Mouse (Mus musculus): ENCODE results near the gene Chchd10.
A peak's percentile ranks its signal among the peaks of the same experiment; 100 is the strongest.

Gene Chchd10

DNA sequence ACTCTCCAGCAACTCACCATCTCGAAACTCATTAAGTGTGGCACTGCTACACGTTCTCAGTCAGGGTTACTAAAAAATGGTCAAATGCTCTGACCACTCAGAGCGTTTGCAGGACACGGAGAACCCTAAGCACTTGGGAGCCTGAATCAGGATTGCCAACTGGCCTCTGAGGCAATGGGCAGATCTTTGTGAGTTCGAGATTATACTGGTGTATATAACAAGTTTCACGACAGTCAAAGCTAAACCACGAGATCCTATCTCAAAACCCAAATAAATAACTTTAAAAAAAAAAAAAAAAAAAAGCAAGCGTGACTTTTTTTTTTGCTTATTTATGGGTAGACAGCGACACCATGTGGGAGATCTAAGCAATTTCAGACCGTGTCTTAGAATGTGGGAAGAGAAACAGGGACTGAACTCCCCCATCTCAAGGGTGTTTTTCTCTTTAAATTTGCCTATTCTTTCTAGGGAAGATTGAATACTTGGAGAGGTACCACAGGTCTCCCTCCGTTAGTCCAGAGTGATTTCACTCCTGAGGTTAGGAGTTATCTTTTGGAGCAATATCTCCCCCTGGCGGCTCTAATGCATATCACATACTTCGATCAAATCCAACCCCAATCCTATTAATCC, 18.6 kb downstream of the Chchd10 start:
- no peak for DNase-seq

DNA sequence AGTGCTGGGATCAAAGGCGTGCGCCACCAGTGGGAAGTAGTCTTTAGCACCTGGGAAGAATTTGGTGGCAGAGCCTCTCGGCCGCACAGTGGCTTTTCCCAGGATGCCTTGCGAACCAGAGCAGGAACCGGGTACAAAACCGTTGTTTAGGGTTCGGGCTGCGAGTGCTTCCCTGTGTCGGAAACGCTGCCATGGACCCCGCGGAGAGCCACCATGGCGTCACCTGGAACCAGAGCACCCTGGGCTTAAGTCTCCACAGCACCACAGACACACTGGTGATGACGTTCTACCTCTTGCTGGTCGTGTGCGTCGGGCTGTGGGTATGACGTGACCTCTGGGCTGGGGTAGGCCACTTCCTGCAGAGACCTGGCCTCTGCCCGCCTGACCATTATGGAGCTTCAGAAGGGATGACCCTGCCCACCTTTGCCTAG, 21.5 kb downstream of the Chchd10 start, which contains the start of gene Gm5134:
Gm5134 (plus strand) TSS at position 134 of the 431 bp plus-strand sequence.
- no peak for DNase-seq

- no peak for DNase-seq
Measured at GRCm38 (mm10) chr10:75973846-75974245, 40.9 kb downstream of the Chchd10 start.

DNA sequence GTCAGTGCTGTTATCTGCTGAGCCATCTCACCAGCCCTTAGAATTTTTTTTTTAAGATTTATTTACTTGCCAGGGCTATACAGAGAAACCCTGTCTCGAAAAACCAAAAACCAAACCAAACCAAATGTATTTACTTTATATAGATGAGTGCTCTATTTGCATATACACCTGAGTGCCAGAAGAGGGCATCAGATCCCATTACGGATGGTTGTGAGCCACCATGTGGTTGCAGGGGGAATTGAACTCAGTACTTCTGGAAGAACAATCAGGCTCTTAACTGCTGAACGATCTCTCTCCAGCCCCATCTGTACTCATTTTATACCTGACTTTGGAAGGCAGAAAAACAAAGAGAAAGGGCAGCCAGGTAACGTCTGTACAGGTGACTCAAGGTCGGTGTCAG, 42.3 kb downstream of the Chchd10 start:
- no peak for DNase-seq

GRCm38 (mm10) chr10:75978119-75978834, 45.3 kb downstream of the Chchd10 start:
- DNase-seq: no peak

GRCm38 (mm10) chr10:75978835-75979157, 45.9 kb downstream of the Chchd10 start:
- no peak for DNase-seq

DNA sequence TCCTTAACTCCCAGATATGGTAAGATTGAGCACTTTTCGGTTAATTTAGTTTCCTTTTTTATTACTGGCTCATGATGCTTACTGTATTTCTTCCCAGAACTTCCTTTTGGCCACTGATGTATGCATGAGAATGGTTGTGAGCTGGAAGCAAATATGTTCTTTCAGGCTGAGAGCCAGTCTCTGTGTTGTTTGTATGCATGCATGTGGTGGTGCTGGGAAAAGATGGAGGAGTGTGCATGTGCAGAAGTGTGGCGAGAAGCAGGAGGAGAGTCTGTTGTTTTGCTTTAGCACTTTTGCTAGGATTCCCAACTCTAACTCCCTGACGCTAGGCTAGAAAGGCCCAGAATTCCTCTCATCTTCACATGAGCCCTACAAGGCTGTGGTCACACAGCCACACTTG, 46.5 kb downstream of the Chchd10 start:
- DNase-seq: peak; percentile 11

All from right cerebral cortex, postnatal 25 days (tissue).